Mouse (Mus musculus) liver, embryonic 12.5 days (tissue): ENCODE measurements around the gene Pgpep1l. TPM values are rescaled to one million over a fixed set of nuclear protein-coding genes. Genes with fewer than 3 reads are reported as not detected.

Experiments used
- ATAC-seq: fragments of 200-750 bp; cut with Nextera tagmentation; 2 replicates; pipeline ENCODE4 v1.8.0; 2017; ENCODE audit warnings: moderate number of reproducible peaks, mild to moderate bottlenecking, moderate library complexity
- H3K27ac ChIP-seq: fragments of 300-500 bp; sonication (generic); 2 replicates; pipeline ENCODE4 v1.5.1; 2016; ENCODE audit warnings: mild to moderate bottlenecking
- H3K27me3 ChIP-seq: fragments of 300-500 bp; sonication (generic); replicated peaks from 2 replicates; pipeline ENCODE4 v1.6.1; 2016; ENCODE audit warnings: mild to moderate bottlenecking, moderate library complexity
- H3K36me3 ChIP-seq: fragments of 300-500 bp; sonication (generic); 2 replicates; pipeline ENCODE4 v1.6.1; 2016; ENCODE audit warnings: mild to moderate bottlenecking, moderate library complexity
- H3K4me1 ChIP-seq: fragments of 300-500 bp; sonication (generic); 2 replicates; pipeline ENCODE4 v1.6.1; 2016
- H3K4me2 ChIP-seq: fragments of 300-500 bp; sonication (generic); 2 replicates; pipeline ENCODE4 v1.6.1; 2016; ENCODE audit warnings: mild to moderate bottlenecking, moderate library complexity
- H3K4me3 ChIP-seq: fragments of 300-500 bp; sonication (generic); 2 replicates; pipeline ENCODE4 v1.5.1; 2016; ENCODE audit warnings: mild to moderate bottlenecking, moderate library complexity
- H3K9ac ChIP-seq: fragments of 300-500 bp; sonication (generic); 2 replicates; pipeline ENCODE4 v1.6.1; 2016; ENCODE audit warnings: mild to moderate bottlenecking, moderate library complexity
- H3K9me3 ChIP-seq: fragments of 300-500 bp; sonication (generic); replicated peaks from 2 replicates; pipeline ENCODE4 v1.6.1; 2016; ENCODE audit warnings: mild to moderate bottlenecking, moderate library complexity
- WGBS: fragments of 180-500 bp; shearing (Covaris S2); methylation state at CpG from one replicate; pipeline ENCODE4 v1.1.7; 2016; ENCODE audit not compliant: insufficient replicate concordance; 5-methylcytosine and 5-hydroxymethylcytosine counted together
- polyA plus RNA-seq: library from polyadenylated mRNA; unstranded; fragments of >200 nt; fragmentation: Nextera tagmentation; extraction: Ambion mirVana; gene quantifications from 2 replicates; pipeline ENCODE4 v1.2.1, GENCODE M21; 2016

Gene Pgpep1l
- polyA plus RNA-seq, result not detected in 2 replicates

DNA sequence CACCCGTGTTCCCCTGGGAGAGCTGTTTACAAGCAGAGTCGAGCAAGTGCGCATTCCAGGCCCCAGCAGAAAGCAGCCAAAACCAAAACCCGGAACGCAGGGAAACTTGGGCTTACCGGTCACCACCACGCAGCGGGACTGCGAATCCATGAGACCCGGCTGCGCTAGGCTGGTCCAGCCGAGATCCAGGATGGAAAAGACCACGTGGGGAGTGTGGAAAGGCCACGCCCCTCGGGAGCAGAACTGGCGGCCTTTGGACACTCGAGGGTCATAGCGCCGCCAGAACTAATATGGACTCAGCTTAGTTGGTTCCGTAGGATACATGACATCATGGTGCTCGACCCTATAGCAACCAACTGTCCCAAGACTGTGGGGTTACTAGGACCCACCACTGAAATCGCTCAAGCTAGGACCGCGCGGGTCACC, at the start of gene Pgpep1l:
Pgpep1l (minus strand) TSS at position 206 of the 426 bp plus-strand sequence.
- H3K9me3 ChIP-seq, result no peaks in the 10 kb centered on the region
- peaks cover 32% of the 10 kb centered on the region for H3K27me3 ChIP-seq
- H3K27ac ChIP-seq, result no peak within 1 kb of the TSS
- no peak within 1 kb of the TSS for H3K9ac ChIP-seq
- peak within 1 kb of the TSS; percentile 59 for H3K4me2 ChIP-seq
- H3K4me3 ChIP-seq, result peak within 1 kb of the TSS; percentile 32
- 13% methylated on average over 25 of the region's 25 CpGs for WGBS
- peaks cover 4% of the 10 kb centered on the region; the same call in 1 of the 2 replicates for H3K4me1 ChIP-seq
- no peaks in the 10 kb centered on the region for H3K36me3 ChIP-seq
- no peak for ATAC-seq

DNA sequence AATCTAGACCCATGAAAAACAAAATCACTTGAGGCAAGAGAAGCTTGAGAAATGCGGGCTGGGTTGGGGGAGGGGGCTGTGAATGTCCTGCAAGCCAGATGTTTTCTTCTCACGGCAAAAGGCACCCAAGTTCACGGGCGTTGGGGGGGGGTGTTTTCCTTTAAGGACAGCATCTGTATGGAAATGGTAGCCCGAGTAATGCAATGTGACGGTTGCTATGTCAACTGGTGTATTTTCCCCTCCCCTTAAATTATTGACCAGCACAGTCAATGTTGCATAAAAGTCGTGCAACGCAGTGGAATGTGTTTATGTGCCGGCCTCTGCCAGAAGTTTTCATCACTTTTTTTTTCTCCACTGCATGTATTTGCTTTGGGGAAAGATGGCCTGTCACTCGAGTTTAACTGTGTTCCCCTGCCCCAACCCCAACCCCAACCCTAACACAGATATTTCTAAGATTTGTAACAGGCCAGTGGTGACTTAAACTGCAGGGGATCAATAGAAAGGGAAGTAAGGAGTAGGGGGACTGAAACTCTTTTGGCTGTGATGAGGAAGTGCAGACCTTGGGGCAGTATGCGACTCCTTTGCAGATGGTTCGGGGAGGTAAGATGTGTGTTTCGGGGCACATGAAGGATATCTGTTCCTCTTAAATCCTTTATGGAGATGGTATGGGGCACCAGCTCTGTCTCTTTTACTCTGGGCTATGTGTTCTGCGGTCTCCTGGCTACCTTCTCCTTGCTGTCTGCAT, 49.2 kb upstream of the Pgpep1l start:
- Histone ChIP-seq H3K36me3 (no peaks in the 10 kb centered on the region), H3K9me3 (no peaks in the 10 kb centered on the region), H3K27ac (no peak overlapping the region), H3K4me3 (no peak overlapping the region), H3K4me1 (no peaks in the 10 kb centered on the region), H3K9ac (no peak overlapping the region), H3K27me3 (peaks cover 3% of the 10 kb centered on the region; the same call in 1 of the 2 replicates), H3K4me2 (no peak overlapping the region)
- no peak for ATAC-seq
- WGBS, result 62% methylated on average over 14 of the region's 14 CpGs

DNA sequence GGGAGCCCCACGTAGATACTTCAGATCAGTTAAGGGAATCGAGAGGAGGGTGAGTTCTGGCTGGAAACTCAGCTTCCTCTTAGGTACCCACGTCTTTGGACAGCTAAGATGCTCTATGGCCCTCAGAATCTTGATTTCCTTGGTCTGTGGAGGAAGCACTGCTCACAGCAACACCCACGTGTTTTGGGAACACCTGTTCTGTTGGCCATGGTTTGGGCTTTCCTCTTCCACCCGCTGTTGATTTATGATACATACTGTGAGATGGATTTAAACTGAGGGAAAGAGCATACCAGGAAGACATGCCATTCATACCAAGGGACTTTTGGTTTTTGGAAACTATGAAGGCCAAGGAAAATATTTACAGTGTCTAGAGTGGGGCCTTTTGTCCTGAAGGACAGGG, 48.4 kb upstream of the Pgpep1l start:
- no peak for ATAC-seq
- Histone ChIP-seq H3K4me1 (no peaks in the 10 kb centered on the region), H3K9me3 (no peaks in the 10 kb centered on the region), H3K27ac (no peak overlapping the region), H3K36me3 (no peaks in the 10 kb centered on the region), H3K27me3 (peaks cover 3% of the 10 kb centered on the region; the same call in 1 of the 2 replicates), H3K9ac (no peak overlapping the region), H3K4me2 (no peak overlapping the region), H3K4me3 (no peak overlapping the region)
- WGBS, result 61% methylated on average over 5 of the region's 5 CpGs

DNA sequence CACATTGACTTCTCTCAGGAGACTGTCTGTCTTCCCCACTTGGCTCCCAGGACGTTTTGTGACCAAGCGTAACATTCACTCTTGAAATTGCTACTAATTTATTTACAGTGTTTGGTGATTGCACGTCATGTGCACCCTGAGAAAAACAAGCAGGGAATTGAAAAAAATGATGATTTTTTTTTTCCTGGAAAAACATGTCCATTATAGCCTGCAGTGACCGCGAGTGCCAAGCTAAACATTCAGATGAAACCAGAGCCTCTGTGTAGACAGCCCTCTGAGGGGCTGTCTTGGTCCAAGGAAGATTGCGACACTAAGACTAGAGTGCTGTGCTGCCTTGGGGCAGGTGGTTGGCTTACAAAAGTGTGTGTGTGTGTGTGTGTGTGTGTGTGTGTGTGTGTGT, 47.4 kb upstream of the Pgpep1l start:
- WGBS, result 73% methylated on average over 6 of the region's 6 CpGs
- Histone ChIP-seq H3K4me1 (no peaks in the 10 kb centered on the region), H3K27me3 (peaks cover 3% of the 10 kb centered on the region; the same call in 1 of the 2 replicates), H3K4me2 (no peak overlapping the region), H3K4me3 (no peak overlapping the region), H3K36me3 (no peaks in the 10 kb centered on the region), H3K9me3 (no peaks in the 10 kb centered on the region), H3K9ac (no peak overlapping the region), H3K27ac (no peak overlapping the region)
- ATAC-seq, result no peak

DNA sequence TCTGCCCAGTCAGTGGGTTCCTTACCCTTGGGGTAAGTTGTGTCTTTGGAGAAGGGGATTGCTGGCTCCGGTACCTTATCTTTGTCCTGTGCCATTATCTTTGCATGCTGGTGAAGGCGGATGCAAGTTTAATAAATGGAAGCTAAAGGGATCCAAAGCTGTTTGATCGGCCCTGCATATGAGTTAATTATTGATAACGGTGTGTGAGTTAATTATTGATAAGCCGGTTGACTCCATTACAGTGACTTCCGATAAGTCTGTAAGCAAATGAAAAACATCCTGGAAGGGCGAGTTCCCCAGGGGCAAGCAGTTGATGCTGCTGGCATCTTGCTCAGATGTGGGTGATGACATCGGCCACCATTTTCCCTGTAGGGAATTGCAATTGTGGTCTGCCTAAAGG, 42.7 kb upstream of the Pgpep1l start:
- no peak overlapping the region for H3K27ac ChIP-seq
- 68% methylated on average over 8 of the region's 8 CpGs for WGBS
- no peaks in the 10 kb centered on the region for H3K27me3 ChIP-seq
- H3K9ac ChIP-seq, result no peak overlapping the region
- H3K36me3 ChIP-seq, result no peaks in the 10 kb centered on the region
- no peak overlapping the region for H3K4me3 ChIP-seq
- H3K4me1 ChIP-seq, result peaks cover 9% of the 10 kb centered on the region; the same call in 1 of the 2 replicates
- no peaks in the 10 kb centered on the region for H3K9me3 ChIP-seq
- no peak overlapping the region for H3K4me2 ChIP-seq
- ATAC-seq, result no peak

DNA sequence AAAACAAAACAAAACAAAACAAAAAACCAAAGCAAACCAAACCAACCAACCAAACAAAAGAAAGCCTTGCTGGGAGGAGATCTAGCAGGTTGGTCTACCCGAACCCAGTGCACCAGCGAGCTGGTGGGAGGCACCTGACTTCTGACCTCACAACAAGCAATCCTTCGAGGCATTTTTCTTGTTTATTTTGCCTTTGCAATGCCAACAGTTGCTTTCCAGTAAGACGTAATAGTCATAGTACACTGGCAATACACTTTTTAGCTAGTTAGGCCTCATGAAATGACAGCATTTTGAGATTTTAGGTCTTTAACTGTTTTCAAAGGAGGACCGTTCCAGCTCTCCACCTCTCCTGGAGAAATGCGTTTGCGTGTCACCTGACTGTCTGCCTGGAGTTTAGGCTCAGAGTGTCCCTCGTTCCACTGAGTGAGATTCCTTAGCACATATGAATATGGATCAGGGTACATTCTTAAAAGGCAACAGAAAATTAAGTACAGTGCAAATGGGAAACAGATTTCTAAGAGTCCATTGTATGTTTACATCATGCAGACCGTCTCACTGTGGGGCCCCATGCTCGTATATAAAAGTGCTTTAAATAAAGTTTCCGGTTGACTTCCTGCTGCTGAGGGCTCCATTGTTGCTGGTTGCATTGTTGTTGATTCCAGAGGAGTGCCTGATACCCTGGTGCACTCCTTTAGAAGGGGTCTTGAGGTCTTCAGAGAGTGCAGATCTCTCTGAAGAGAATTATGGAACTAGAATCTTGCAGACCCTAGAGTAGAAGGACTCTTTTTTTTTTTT, 41.9 kb upstream of the Pgpep1l start:
- Histone ChIP-seq H3K27me3 (no peaks in the 10 kb centered on the region), H3K9me3 (no peaks in the 10 kb centered on the region), H3K9ac (no peak overlapping the region), H3K4me3 (no peak overlapping the region), H3K27ac (no peak overlapping the region), H3K4me1 (peaks cover 9% of the 10 kb centered on the region; the same call in 1 of the 2 replicates), H3K4me2 (no peak overlapping the region), H3K36me3 (no peaks in the 10 kb centered on the region)
- WGBS, result 72% methylated on average over 11 of the region's 11 CpGs
- no peak for ATAC-seq

DNA sequence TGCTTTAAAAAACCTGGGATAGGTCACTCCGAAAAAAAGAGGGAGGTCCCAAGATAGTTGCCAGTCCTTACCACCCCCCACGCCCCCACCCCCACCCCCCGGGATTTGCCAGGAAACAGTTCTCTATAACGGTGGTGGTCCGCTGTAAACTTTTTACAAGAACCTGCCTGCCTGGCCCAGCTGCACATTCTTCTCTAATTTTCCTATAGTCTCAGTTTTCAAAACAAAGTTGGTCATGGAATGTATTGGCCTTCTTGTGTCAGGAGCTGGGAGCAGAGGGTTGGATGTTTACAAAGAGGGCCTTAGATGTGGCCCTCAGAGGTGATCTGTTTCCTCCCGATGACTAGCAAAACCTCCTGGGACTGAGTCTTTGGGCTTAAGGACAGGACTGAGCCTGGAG, 39.7 kb upstream of the Pgpep1l start:
- Histone ChIP-seq H3K4me3 (no peak overlapping the region), H3K36me3 (no peaks in the 10 kb centered on the region), H3K27me3 (no peaks in the 10 kb centered on the region), H3K27ac (no peak overlapping the region), H3K9me3 (no peaks in the 10 kb centered on the region), H3K9ac (no peak overlapping the region), H3K4me1 (peaks cover 9% of the 10 kb centered on the region; the same call in 1 of the 2 replicates), H3K4me2 (no peak overlapping the region)
- WGBS, result 59% methylated on average over 6 of the region's 6 CpGs
- no peak for ATAC-seq

DNA sequence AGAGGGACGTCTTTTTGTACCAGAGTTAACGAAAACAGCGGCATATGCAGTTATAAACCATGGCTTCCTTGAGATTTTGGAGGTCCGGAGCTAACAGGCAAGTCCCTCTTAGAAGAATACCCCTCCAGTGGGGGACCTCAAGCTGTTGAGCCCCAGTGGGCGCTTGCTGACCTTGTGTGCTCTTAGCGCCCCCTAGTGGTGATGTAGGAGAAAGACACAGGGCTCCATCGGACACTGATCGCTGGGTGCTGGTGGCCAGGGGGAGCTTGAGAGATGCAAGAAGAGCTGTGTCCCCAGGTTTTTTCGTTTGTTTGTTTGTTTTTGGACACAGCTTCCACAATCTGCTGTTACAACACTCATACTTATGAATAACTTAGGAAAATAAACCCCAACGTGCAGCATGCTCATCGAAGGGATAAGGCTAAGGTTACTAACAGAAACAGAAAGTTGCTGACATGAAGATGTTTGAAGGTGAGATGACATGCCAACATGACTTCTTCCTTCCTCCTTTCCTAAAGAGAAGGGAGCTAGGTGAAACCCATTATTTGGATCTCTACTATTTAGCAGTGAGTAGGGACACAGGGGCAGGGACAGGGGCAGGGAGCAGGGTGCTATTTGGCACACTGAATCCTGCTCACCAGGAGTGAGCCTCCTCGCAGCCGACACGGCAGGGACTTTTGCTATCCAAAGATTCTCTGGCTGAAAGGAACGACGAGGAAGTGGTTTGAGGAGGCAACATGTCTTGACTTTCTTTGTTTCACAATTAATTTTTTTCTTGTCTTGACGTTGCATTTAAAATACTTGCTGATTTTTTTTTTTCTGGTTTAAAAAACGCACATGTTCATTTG, 38.8 kb upstream of the Pgpep1l start:
- no peak overlapping the region for H3K27ac ChIP-seq
- H3K9me3 ChIP-seq, result no peaks in the 10 kb centered on the region
- no peaks in the 10 kb centered on the region for H3K27me3 ChIP-seq
- WGBS, result 24% methylated on average over 18 of the region's 18 CpGs
- 0 out of 2 replicates have a peak, but pooled peaks have one; percentile 49 for ATAC-seq
- peak overlapping the region; percentile 40 for H3K4me3 ChIP-seq
- no peaks in the 10 kb centered on the region for H3K36me3 ChIP-seq
- 0 out of 2 replicates have a peak overlapping the region, but pooled peaks have one; percentile 20 for H3K9ac ChIP-seq
- peaks cover 9% of the 10 kb centered on the region; the same call in 1 of the 2 replicates for H3K4me1 ChIP-seq
- peak overlapping the region; percentile 61 for H3K4me2 ChIP-seq

DNA sequence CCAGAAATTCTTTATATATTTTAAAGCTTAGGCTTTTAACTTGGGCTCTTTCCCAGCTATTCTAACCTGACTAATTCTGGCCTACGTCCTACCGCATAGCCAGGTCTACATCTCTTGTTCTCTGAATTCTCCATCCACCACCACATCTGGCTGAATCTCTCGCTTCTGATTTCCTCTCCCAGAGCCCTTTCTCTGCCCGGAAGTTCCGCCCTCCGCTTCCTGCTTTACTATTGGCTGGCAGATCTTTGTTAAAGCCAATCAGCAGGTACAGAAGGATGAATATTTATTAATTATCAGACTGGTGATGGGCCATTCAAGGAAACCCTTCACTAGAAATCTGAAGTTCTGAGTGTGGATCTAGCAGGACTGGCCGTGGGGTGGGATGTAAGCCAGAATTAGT, 37.1 kb upstream of the Pgpep1l start:
- no peak overlapping the region for H3K9ac ChIP-seq
- H3K4me3 ChIP-seq, result no peak overlapping the region
- no peaks in the 10 kb centered on the region for H3K9me3 ChIP-seq
- H3K36me3 ChIP-seq, result no peaks in the 10 kb centered on the region
- no peak overlapping the region; the same call in 1 of the 2 replicates for H3K4me2 ChIP-seq
- ATAC-seq, result no peak
- H3K27me3 ChIP-seq, result no peaks in the 10 kb centered on the region
- peaks cover 9% of the 10 kb centered on the region; the same call in 1 of the 2 replicates for H3K4me1 ChIP-seq
- WGBS, result 59% methylated on average over 7 of the region's 7 CpGs
- H3K27ac ChIP-seq, result no peak overlapping the region

DNA sequence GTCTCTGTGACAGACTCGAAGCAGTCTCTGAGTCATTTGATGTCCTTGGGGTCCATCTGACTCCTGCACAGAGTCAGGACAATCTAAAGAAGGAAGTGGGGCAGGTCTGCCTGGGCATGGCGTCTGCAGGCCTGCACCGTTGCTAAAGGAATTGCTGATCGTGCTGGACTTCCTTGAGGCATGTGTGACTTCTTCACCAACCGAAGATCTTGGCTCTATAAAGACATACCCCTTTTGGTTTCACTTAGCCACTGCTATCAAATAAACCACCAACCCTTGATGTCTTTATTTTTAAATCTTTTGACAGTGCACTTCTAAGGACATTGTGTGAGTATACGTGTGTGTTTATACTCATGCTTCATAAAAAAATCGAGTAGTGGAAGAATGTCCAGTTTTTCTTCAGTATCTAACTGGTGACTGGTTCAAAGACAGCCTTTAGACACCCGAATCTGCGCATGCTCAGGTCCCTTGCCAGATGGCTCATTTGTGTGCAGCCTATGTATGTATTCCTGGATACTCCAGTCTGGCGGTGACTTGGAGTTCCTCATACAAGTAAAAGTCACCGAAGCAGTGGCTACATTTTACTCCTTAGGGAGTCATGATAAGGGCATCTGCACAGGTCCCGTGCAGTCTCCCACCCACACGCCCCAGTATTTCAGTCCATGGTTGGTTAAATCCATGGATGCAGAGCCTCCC, 34.5 kb upstream of the Pgpep1l start:
- Histone ChIP-seq H3K27ac (no peak overlapping the region), H3K27me3 (no peaks in the 10 kb centered on the region), H3K9me3 (no peaks in the 10 kb centered on the region), H3K4me3 (no peak overlapping the region), H3K4me2 (no peak overlapping the region), H3K4me1 (peaks cover 9% of the 10 kb centered on the region; the same call in 1 of the 2 replicates), H3K36me3 (no peaks in the 10 kb centered on the region), H3K9ac (no peak overlapping the region)
- ATAC-seq, result no peak
- WGBS, result 64% methylated on average over 13 of the region's 13 CpGs

DNA sequence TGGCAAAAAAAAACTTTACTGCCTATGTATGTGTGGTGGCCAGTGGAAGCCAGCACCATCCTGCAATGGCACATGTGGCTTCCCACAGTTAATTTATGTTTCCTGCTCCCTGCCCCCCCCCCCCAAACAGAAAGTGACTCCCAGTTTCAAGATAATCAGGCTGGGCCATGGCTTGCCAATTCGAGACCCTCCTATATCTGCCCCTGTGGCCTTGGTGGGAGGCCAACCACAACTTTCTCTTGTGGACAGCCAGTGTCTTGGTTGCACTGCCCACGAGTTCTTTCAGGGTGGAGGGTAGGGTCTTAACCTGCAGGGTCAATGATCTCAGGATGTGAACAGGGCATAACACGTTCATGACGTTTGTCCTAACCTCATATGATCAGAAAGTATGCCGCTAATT, 32.5 kb upstream of the Pgpep1l start:
- no peaks in the 10 kb centered on the region for H3K4me1 ChIP-seq
- no peaks in the 10 kb centered on the region for H3K36me3 ChIP-seq
- no peak for ATAC-seq
- H3K9me3 ChIP-seq, result no peaks in the 10 kb centered on the region
- no peak overlapping the region for H3K4me3 ChIP-seq
- WGBS, result 60% methylated on average over 5 of the region's 5 CpGs
- no peak overlapping the region for H3K4me2 ChIP-seq
- no peak overlapping the region for H3K27ac ChIP-seq
- H3K9ac ChIP-seq, result no peak overlapping the region
- H3K27me3 ChIP-seq, result no peaks in the 10 kb centered on the region
